Mouse (Mus musculus): Measurements from ENCODE around the gene Gm20388. TPM values are rescaled to one million over a fixed set of nuclear protein-coding genes. Genes with fewer than 3 reads are reported as not detected.
A peak's percentile ranks its signal among the peaks of the same experiment; 100 is the strongest.

The Gm20388 gene
- polyA plus RNA-seq, 1 experiment from 2014 or later = not detected

DNA sequence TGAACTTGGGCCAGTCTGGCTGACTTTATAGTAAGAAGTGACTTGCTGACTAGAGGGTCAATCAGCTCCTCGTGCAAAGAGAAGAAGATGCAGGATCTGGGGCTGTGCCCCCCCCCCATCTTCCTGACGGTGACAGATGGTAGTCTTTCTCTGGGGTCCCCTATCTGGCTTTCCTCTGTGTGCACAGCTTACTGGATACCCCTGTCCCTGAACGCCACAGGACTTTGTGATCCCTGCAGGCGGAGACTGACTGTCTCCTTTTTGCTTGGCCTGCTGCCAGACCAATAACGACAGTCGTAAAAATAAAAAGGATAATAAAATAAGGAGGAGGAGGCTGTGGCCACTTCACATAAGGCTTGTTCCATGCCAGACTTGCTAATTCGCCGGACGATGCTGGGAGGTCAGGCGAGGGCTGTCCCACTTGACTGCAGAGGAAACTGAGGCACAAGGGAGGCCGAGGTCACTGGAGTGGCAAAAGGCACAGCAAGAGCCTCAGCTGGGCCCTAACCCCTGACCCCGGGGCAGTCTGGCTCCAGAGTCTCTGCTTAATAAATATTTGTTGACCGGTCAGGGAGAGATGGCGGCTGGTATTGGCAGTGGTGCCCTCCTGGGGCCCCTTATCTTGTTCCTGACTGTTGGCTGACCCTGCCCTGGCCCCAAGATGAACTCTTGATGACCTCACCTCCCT, 581.7 kb downstream of the Gm20388 start:
- Histone ChIP-seq H3K9me3 (replicated peaks) (no peaks in the 10 kb centered on the region), H3K4me1 (replicated peaks) (peaks cover 79% of the 10 kb centered on the region), H3K27ac (peak overlapping the region; percentile 99), H3K36me3 (peaks cover 11% of the 10 kb centered on the region; the same call in 1 of the 2 replicates), H3K27me3 (no peaks in the 10 kb centered on the region), H3K4me2 (peak overlapping the region; percentile 92), H3K4me3 (replicated peaks) (peak overlapping the region; percentile 99), H3K9ac (peak overlapping the region; percentile 98)
- DNase-seq = no peak
- 45% methylated on average over 14 of the region's 14 CpGs for WGBS (ENCODE audit: insufficient replicate concordance)
- no peak for ATAC-seq (ENCODE audit: low read depth)

DNA sequence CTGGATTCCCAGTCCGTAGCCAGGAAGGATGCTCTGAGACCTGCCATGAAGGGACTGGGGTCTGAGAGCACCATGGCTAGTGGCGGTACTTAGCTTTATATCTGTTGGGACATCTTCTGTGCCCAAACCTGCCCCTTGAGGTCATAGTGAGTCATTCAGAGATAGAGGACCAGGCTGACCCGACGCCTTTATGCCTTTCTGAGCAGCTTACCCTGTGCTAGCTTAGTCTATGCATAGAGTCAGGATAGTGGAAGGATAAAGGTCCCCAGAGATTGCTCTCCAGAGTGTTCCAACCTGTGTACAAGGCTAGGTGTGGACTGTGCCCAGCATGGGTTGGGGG, 582.2 kb downstream of the Gm20388 start:
- Histone ChIP-seq H3K9me3 (replicated peaks) (no peaks in the 10 kb centered on the region), H3K4me1 (replicated peaks) (peaks cover 83% of the 10 kb centered on the region), H3K4me3 (replicated peaks) (peak overlapping the region; percentile 99), H3K27me3 (no peaks in the 10 kb centered on the region), H3K27ac (peak overlapping the region; percentile 99), H3K4me2 (peak overlapping the region; percentile 92), H3K36me3 (peaks cover 11% of the 10 kb centered on the region; the same call in 1 of the 2 replicates), H3K9ac (peak overlapping the region; percentile 98)
- 28% methylated on average over 4 of the region's 4 CpGs for WGBS (ENCODE audit: insufficient replicate concordance)
- ATAC-seq (ENCODE audit: low read depth) (no peak), DNase-seq (no peak)

DNA sequence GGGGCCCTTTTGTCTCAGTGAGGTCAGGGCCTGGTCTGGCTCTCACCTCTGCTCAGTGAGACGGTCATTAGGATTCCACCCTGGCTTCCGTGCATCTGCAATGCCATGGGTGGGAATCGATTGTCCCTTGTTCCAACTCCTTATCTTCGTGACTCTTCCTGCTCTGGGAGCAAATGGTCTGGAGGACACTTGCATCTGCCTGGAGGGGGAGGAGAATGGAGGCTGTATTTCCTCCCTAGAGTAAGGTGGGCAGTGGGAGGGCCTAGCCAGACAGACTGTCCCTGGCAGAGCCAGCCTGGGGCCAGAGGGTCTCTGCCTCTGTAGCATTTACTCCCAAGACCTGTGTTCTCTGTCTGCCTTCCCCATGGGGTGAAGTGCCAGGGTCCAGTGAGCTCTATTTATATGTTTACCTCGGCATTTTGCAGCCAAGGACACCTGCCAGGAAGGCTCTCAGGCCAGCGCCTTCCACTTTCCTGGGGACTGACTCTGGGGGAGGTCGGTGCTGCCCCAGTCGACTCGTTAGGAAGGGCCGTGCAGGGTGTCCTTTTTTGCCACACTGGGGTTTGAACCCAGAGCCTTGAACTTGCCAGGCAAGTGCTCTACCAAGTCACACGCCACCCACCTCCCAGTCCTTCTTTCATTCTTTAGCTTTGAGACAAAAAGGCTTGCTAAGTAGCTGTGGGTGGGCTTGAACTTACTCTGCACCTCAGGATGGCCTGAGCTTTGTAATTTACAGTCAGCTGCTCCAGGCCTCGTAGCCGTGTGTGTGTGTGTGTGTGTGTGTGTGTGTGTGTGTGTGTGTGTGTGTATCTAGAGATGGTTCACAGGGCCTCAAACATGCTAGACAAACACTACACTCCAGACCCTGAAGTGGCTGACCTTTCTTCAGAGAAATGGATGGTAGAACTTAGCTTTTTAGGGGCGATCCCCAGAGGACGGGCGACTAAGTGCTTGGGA, 583.1 kb downstream of the Gm20388 start:
- Histone ChIP-seq H3K9ac (peak overlapping the region; percentile 98), H3K36me3 (peaks cover 11% of the 10 kb centered on the region; the same call in 1 of the 2 replicates), H3K27ac (peak overlapping the region; percentile 99), H3K9me3 (replicated peaks) (no peaks in the 10 kb centered on the region), H3K4me3 (replicated peaks) (peak overlapping the region; percentile 99), H3K27me3 (no peaks in the 10 kb centered on the region), H3K4me2 (peak overlapping the region; percentile 92), H3K4me1 (replicated peaks) (peaks cover 92% of the 10 kb centered on the region)
- no peak for DNase-seq
- WGBS (ENCODE audit: insufficient replicate concordance) = 53% methylated on average over 16 of the region's 16 CpGs
- no peak for ATAC-seq (ENCODE audit: low read depth)

DNA sequence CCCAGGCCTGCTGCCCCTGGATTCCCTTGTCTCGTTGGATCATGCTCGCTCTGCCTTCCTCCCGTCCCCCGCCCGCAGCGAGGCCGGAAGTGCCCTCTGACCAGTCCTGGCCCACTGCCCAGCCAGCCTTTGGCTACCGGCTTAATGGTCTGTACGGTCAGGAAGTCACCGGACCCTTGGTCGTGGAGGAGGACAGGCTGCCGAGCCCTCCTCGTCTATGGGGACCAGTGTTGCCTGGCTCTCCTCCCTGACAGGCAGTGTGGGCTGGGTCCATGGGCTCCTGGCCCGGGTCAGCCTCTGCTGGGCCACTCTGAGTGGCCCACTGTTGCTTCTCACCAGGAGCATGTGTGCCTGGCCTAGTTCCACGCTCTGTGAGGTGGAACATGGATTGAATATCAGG, 584.3 kb downstream of the Gm20388 start:
- H3K36me3 ChIP-seq = peaks cover 11% of the 10 kb centered on the region; the same call in 1 of the 2 replicates
- 41% methylated on average over 15 of the region's 15 CpGs for WGBS (ENCODE audit: insufficient replicate concordance)
- no peaks in the 10 kb centered on the region for H3K9me3 ChIP-seq (replicated peaks)
- peaks cover 100% of the 10 kb centered on the region for H3K4me1 ChIP-seq (replicated peaks)
- ATAC-seq (ENCODE audit: low read depth) (no peak), DNase-seq (no peak)
- no peaks in the 10 kb centered on the region for H3K27me3 ChIP-seq
- 0 out of 2 replicates have a peak overlapping the region, but pooled peaks have one; percentile 12 for H3K4me3 ChIP-seq (replicated peaks)
- H3K9ac ChIP-seq = peak overlapping the region; percentile 98
- H3K27ac ChIP-seq = peak overlapping the region; percentile 99
- peak overlapping the region; percentile 92 for H3K4me2 ChIP-seq

DNA sequence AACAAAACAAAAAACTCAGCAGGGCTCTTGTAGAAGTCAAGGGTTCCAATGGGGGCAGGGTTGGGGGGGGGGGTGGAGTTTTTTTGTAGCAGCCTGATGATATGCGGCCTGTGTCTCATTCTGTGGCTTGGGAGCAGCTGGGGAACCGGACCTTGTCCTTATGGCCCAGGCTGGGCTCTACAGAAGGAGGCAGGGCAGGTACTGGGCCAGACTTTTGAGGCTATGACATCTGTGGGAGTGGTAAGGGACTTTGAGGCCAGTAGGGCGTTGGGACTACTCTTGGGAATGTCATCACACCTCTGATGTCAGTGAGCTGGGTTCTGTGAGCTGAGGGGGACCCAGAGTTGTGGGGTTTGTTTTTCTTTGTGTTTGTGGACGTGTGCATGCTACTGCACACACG, 584.8 kb downstream of the Gm20388 start:
- ATAC-seq (ENCODE audit: low read depth) (no peak), DNase-seq (no peak)
- Histone ChIP-seq H3K9me3 (replicated peaks) (no peaks in the 10 kb centered on the region), H3K9ac (peak overlapping the region; percentile 98), H3K4me1 (replicated peaks) (peaks cover 100% of the 10 kb centered on the region), H3K27me3 (no peaks in the 10 kb centered on the region), H3K4me2 (peak overlapping the region; percentile 92), H3K36me3 (peaks cover 11% of the 10 kb centered on the region), H3K27ac (peak overlapping the region; percentile 99), H3K4me3 (replicated peaks) (no peak overlapping the region)
- WGBS (ENCODE audit: insufficient replicate concordance) = 44% methylated on average over 5 of the region's 5 CpGs

DNA sequence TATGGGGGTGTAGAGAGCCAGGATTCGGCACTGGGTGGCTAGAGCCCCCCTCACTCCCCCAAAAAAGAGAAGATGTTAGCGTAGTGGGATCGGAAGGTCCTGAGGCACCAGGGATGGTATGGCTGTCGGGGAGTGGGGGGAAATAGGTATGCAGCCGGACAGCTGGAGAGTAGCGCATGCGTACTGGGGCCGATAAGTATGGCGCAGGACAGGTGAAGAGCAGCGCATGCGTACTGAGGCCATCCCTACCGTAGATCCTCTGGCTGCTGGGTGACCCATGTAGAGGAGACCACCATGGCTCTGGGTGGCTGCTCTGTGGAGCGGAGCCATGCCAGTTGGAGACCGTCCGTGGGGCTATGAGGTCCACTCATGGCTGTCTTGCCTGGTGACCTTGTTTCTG, 585.8 kb downstream of the Gm20388 start:
- Histone ChIP-seq H3K9ac (peak overlapping the region; percentile 79; the same call in 1 of the 2 replicates), H3K4me1 (replicated peaks) (peaks cover 100% of the 10 kb centered on the region), H3K9me3 (replicated peaks) (no peaks in the 10 kb centered on the region), H3K27ac (peak overlapping the region; percentile 86), H3K27me3 (no peaks in the 10 kb centered on the region), H3K36me3 (peaks cover 11% of the 10 kb centered on the region), H3K4me2 (peak overlapping the region; percentile 97), H3K4me3 (replicated peaks) (no peak overlapping the region)
- 90% methylated on average over 15 of the region's 15 CpGs for WGBS (ENCODE audit: insufficient replicate concordance)
- DNase-seq = no peak
- no peak for ATAC-seq (ENCODE audit: low read depth)

DNA sequence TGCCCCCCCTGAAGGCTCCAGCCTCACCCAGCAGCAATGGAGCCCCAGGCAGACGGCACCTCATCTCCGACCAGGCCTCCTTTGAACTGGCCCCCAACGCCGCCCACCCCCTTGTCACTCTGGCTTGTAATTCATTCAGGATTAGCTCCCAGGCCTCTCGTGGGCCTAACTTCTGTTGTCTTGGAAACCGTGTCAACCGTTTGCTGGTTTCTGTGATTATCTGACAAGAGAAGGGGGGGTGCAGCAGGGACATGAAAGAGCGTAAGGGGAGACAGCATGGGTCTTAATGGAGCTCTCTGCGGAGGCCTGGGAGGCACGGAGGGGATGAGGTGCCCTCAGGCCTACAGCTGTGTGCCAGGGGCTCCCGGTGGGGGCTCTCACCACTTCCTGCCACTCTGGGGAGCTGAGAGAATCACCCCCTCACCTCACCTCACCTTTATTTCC, 586.9 kb downstream of the Gm20388 start:
- peak overlapping the region; percentile 79 for H3K9ac ChIP-seq
- H3K4me1 ChIP-seq (replicated peaks) = peaks cover 100% of the 10 kb centered on the region
- ATAC-seq (ENCODE audit: low read depth) (no peak), DNase-seq (no peak)
- H3K4me3 ChIP-seq (replicated peaks) = peak overlapping the region; percentile 65
- no peaks in the 10 kb centered on the region for H3K27me3 ChIP-seq
- peak overlapping the region; percentile 97 for H3K4me2 ChIP-seq
- H3K9me3 ChIP-seq (replicated peaks) = no peaks in the 10 kb centered on the region
- peak overlapping the region; percentile 86 for H3K27ac ChIP-seq
- WGBS (ENCODE audit: insufficient replicate concordance) = 4% methylated on average over 11 of the region's 11 CpGs
- H3K36me3 ChIP-seq = peaks cover 9% of the 10 kb centered on the region

DNA sequence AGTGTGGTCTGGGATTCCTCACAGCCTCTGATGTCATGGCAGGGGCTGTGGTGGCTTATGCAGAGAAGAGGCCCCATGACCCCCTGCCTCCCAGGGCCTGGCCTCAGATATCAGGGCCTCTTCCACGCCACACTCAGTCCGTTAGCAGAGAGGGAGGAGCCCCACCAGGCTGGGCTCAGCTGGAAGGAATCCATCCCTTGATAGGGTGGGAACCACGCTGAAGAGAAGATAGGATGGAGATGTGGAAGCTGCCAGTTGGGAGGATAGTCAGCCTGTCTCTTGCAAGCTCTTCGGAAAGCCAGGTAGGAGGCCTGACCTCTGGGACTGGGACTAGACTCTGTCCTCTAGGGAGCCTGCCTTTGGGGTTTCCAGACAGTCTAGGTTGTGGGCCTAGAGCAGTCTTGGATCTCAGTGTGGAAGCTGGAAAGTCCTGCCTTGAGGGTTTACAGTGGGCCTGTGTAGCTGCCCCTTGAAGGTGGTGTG, 587.7 kb downstream of the Gm20388 start:
- peak overlapping the region; percentile 65 for H3K4me3 ChIP-seq (replicated peaks)
- peak overlapping the region; percentile 79 for H3K9ac ChIP-seq
- no peaks in the 10 kb centered on the region for H3K27me3 ChIP-seq
- H3K27ac ChIP-seq = peak overlapping the region; percentile 86
- 7% methylated on average over 4 of the region's 4 CpGs for WGBS (ENCODE audit: insufficient replicate concordance)
- peaks cover 14% of the 10 kb centered on the region for H3K36me3 ChIP-seq
- DNase-seq (peak; percentile 77), ATAC-seq (ENCODE audit: low read depth) (peak; percentile 86)
- peak overlapping the region; percentile 97 for H3K4me2 ChIP-seq
- no peaks in the 10 kb centered on the region for H3K9me3 ChIP-seq (replicated peaks)
- H3K4me1 ChIP-seq (replicated peaks) = peaks cover 100% of the 10 kb centered on the region

DNA sequence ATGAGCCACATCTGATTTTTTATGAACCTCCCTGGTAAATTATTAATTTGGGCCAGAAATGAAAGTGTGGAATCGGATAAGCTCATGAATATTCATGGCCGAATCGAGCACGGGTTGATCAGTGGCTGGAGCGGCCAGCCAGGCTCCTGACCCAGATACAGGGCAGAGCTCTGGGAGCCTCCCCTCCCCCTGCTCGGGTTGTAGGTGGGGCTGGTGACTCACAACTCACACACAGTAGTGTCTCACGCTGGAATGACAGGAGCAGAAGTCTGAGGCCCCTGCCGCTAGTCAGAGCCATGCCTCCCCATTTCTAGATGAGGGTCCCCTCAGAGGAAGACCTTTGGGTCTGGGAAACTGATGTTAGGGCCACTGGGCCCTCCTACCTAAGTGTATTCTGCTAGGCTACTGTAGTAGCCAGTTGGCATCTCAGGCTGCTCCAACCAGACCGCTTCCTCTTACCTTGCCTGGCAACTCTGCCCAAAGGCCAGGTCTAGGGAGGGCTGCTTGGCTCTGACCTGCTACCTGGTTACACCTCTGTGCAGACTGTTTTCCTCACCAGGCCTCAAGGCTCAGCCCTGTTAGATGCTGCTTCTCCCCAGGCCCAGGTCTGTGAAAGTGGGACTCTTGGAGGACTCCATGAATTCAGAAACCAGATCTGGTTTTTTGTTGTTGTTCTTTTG, 588.4 kb downstream of the Gm20388 start:
- H3K4me1 ChIP-seq (replicated peaks) = peaks cover 100% of the 10 kb centered on the region
- peak overlapping the region; percentile 65 for H3K4me3 ChIP-seq (replicated peaks)
- no peaks in the 10 kb centered on the region for H3K9me3 ChIP-seq (replicated peaks)
- H3K36me3 ChIP-seq = peaks cover 15% of the 10 kb centered on the region
- DNase-seq (peak; percentile 77), ATAC-seq (ENCODE audit: low read depth) (peak; percentile 75)
- H3K4me2 ChIP-seq = peak overlapping the region; percentile 97
- peak overlapping the region; percentile 79 for H3K9ac ChIP-seq
- H3K27ac ChIP-seq = peak overlapping the region; percentile 86
- WGBS (ENCODE audit: insufficient replicate concordance) = 12% methylated on average over 9 of the region's 9 CpGs
- H3K27me3 ChIP-seq = no peaks in the 10 kb centered on the region

DNA sequence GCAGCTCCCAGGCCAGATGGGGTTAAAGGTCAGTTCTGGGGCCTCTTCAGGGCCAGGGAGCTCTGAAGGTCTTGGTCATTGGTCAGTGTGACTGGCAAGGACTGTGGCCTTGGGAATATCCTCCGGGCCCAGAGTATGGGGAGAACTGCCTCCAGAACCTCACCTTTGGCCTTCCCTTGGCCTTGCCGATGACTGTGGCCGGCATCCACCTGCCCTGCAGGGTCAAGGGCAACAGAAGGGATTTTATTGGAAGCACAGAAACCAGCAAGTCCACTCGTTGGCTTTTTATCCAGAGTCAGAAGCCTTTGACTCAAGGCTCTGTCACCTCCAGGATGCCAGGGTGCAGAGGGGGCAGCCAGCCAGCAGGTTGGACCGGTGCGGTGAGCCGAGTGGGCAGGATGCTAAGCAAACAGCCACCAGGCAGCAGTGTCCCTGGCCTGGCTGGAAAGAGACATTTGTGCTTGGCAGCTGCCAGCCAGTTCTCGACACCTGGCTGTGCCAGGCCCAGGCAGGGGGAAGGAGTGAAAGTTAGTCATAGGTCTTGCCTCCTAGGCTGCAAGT, 590.1 kb downstream of the Gm20388 start:
- WGBS (ENCODE audit: insufficient replicate concordance) = 77% methylated on average over 8 of the region's 8 CpGs
- H3K36me3 ChIP-seq = peaks cover 11% of the 10 kb centered on the region
- no peak overlapping the region for H3K4me3 ChIP-seq (replicated peaks)
- H3K4me2 ChIP-seq = peak overlapping the region; percentile 97
- DNase-seq = no peak
- peak overlapping the region; percentile 71 for H3K27ac ChIP-seq
- no peaks in the 10 kb centered on the region for H3K9me3 ChIP-seq (replicated peaks)
- no peaks in the 10 kb centered on the region for H3K27me3 ChIP-seq
- H3K9ac ChIP-seq = peak overlapping the region; percentile 46; the same call in 1 of the 2 replicates
- ATAC-seq (ENCODE audit: low read depth) = no peak
- H3K4me1 ChIP-seq (replicated peaks) = peaks cover 100% of the 10 kb centered on the region

Measured in liver, embryonic 13.5 days (tissue).